Mouse (Mus musculus) spleen, adult 2 months (tissue): ENCODE measurements around the gene Noxa1.

Experiments
- CTCF ChIP-seq: fragments of 200-500 bp; IDR thresholded peaks from 2 replicates; pipeline ENCODE4 v1.5.1; 2011; ENCODE audit warnings: mild to moderate bottlenecking, inconsistent platforms; ENCODE audit not compliant: insufficient read depth, insufficient read length, insufficient replicate concordance; ENCODE audit errors: extremely low read depth
- POLR2A ChIP-seq: fragments of 200-500 bp; IDR thresholded peaks from 2 replicates; pipeline ENCODE4 v1.6.1; 2011; ENCODE audit warnings: low read depth, low read length, inconsistent platforms

DNA sequence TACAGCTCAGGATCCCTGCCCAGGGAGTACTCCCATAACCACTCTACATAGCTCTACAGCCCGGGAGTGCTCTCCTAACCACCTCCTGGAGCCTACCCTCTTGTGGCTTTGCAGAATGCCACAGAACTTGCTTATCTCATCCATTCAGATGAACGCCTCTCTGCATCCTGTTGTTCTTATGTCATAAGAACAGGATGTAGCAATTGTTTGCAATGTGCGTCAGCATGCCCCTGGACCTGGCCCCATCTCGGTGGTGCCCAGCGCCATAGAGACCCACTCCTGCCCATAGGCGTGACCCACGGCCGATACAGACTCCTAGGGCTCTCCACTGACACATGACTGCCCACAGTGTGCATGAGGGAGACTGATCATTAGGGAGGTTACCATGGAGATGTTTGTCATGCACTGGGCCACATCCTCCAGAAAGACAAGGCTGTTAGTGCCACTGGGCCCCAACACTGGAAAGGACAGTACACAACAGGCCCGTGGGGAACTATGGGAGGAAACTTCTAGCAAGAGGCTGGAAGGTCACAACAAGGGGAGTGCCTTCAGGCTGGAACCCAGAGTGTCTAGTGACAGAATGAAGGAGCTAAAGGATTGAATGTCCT, 16.3 kb upstream of the Noxa1 start:
- no peak for TF ChIP-seq POLR2A
- TF ChIP-seq CTCF: no peak
